Mouse (Mus musculus) small intestine, adult 2 months (tissue): ENCODE measurements around the gene Traf3ip2. TPM values are rescaled to one million over a fixed set of nuclear protein-coding genes. Genes with fewer than 3 reads are reported as not detected.
A peak's percentile ranks its signal among the peaks of the same experiment; 100 is the strongest.

Experiments
- H3K27ac ChIP-seq: fragments of 200-500 bp; 2 replicates; pipeline ENCODE4 v1.5.1; 2012; ENCODE audit warnings: low read depth, low read length, control low read depth, inconsistent platforms; ENCODE audit not compliant: insufficient read depth
- H3K27me3 ChIP-seq: fragments of 200-500 bp; 2 replicates; pipeline ENCODE4 v1.6.1; 2012; ENCODE audit warnings: mild to moderate bottlenecking, moderate library complexity, low read length, inconsistent platforms; ENCODE audit not compliant: control insufficient read depth, insufficient read depth
- H3K36me3 ChIP-seq: fragments of 200-500 bp; 2 replicates; pipeline ENCODE4 v1.6.1; 2012; ENCODE audit warnings: mild to moderate bottlenecking, low read length, control low read depth, inconsistent platforms; ENCODE audit not compliant: control insufficient read depth, insufficient read depth
- H3K4me1 ChIP-seq: fragments of 200-500 bp; 2 replicates; pipeline ENCODE4 v1.6.1; 2012; ENCODE audit warnings: low read length, inconsistent platforms, mixed read lengths; ENCODE audit not compliant: control insufficient read depth, insufficient read depth, insufficient read length
- H3K4me3 ChIP-seq: fragments of 200-500 bp; 2 replicates; pipeline ENCODE4 v1.5.1; 2012; ENCODE audit warnings: low read depth, mild to moderate bottlenecking, control low read depth, inconsistent platforms, low read length, moderate library complexity
- CTCF ChIP-seq: fragments of 200-500 bp; IDR thresholded peaks from 2 replicates; pipeline ENCODE4 v1.5.1; 2012; ENCODE audit warnings: low read depth, mild to moderate bottlenecking, control low read depth, inconsistent platforms, low read length, moderate library complexity, mixed read lengths; ENCODE audit not compliant: insufficient replicate concordance, insufficient read length; ENCODE audit errors: extremely low read depth
- POLR2A ChIP-seq: fragments of 200-500 bp; IDR thresholded peaks from 2 replicates; pipeline ENCODE4 v1.6.1; 2012; ENCODE audit warnings: low read depth, mild to moderate bottlenecking, control low read depth, inconsistent platforms, low read length, moderate library complexity
- WGBS: fragments of 180-500 bp; shearing (Covaris S2); methylation state at CpG from one replicate; pipeline ENCODE4 v1.1.7; 2018; 5-methylcytosine and 5-hydroxymethylcytosine counted together
- polyA plus RNA-seq: library from polyadenylated mRNA; depleted of rRNA; stranded (reverse); fragments of >200 nt; gene quantifications from 2 replicates; pipeline ENCODE4 v1.2.3, GENCODE M21; 2012

Gene Traf3ip2
- polyA plus RNA-seq, 1 experiment: 26.9 TPM

DNA sequence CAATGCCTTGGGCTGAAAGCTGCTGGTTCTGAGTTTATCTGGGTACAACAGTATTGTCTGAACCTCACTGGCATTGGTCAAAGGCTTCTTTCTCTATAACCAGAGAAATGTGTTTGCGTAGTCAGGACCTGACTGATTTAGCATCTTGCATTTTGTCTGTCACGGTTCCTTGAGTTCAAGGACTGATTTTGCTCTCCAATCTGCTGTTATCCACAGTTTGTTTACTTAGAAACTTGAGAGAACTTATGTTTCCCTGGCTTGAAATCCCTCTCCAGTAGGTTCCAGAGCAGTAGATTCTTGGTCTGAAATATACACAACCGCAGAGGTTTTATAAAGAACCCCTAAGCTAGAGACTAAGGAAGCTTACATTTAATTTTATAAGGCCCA lies 47.5 kb downstream of the Traf3ip2 start:
- WGBS: 22% methylated on average over 3 of the region's 3 CpGs
- TF ChIP-seq POLR2A (no peak), CTCF (no peak)
- Histone ChIP-seq H3K4me3 (no peak overlapping the region), H3K4me1 (peaks cover 19% of the 10 kb centered on the region; the same call in 1 of the 2 replicates), H3K27me3 (no peaks in the 10 kb centered on the region), H3K36me3 (peaks cover 12% of the 10 kb centered on the region), H3K27ac (peak overlapping the region; percentile 19; the same call in 1 of the 2 replicates)

DNA sequence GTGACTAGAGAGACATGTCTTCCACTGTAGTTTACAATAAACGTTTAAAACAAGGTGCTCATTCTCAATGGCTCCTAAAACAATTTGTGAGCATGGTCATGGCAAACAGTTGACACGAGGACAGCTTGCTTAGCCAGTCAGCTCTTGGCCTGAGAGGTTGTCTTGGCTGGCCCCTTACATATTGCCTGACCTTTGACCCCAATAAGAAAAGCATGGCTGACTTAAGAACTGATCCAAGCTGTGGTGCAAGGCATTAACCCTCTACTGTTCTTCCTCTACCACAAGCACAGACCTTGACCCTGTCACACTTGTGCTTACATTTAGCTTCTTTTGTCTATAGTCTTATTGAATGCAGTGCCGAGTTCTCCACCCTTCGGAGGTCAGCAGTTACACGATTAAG lies 48.0 kb downstream of the Traf3ip2 start:
- no peak for TF ChIP-seq CTCF
- TF ChIP-seq POLR2A: no peak
- Histone ChIP-seq H3K36me3 (peaks cover 11% of the 10 kb centered on the region), H3K27ac (no peak overlapping the region), H3K4me1 (peaks cover 19% of the 10 kb centered on the region; the same call in 1 of the 2 replicates), H3K4me3 (no peak overlapping the region), H3K27me3 (no peaks in the 10 kb centered on the region)
- WGBS: 34% methylated on average over 5 of the region's 5 CpGs

DNA sequence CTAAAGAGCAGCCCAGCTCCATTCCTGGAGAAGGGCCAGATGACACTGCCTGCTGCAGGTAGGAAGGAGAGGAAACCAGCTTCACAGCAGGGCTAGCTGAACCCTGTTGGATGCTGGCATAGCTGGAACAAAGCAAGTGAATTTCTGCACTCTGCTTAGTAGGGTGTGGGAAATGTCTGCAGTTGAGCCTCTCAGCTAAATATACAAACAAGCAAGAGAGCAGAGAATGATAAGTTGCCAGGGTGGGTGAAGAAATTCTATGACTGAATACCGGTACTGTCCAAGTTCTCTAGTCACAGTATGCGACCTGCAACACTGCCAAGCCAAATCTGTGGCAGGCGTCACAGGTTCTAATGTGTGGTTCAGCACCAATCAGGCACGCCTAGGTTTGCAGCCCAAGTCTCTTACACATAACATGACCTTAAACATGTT lies 52.4 kb downstream of the Traf3ip2 start:
- Histone ChIP-seq H3K4me3 (no peak overlapping the region), H3K36me3 (0 out of 2 replicates have a peak, but pooled peaks cover 3% of the 10 kb centered on the region), H3K27ac (no peak overlapping the region), H3K27me3 (no peaks in the 10 kb centered on the region), H3K4me1 (peaks cover 7% of the 10 kb centered on the region; the same call in 1 of the 2 replicates)
- 64% methylated on average over 4 of the region's 4 CpGs for WGBS
- TF ChIP-seq CTCF: no peak
- TF ChIP-seq POLR2A: no peak

GRCm38 (mm10) chr10:39666027-39666426 lies 53.3 kb downstream of the Traf3ip2 start:
- no peak for TF ChIP-seq CTCF
- TF ChIP-seq POLR2A: no peak
- H3K4me1 ChIP-seq: peaks cover 2% of the 10 kb centered on the region; the same call in 1 of the 2 replicates
- H3K36me3 ChIP-seq: 0 out of 2 replicates have a peak, but pooled peaks cover 3% of the 10 kb centered on the region
- no peaks in the 10 kb centered on the region for H3K27me3 ChIP-seq
- no peak overlapping the region for H3K27ac ChIP-seq
- H3K4me3 ChIP-seq: no peak overlapping the region
- 42% methylated on average over 3 of the region's 3 CpGs for WGBS

- 89% methylated on average over 1 of the region's 1 CpGs for WGBS
Measured at GRCm38 (mm10) chr10:39671451-39671850, 58.7 kb downstream of the Traf3ip2 start.

GRCm38 (mm10) chr10:39672547-39673051 lies 59.9 kb downstream of the Traf3ip2 start:
- Histone ChIP-seq H3K27ac (no peak overlapping the region), H3K27me3 (no peaks in the 10 kb centered on the region), H3K4me1 (no peaks in the 10 kb centered on the region), H3K4me3 (no peak overlapping the region), H3K36me3 (no peaks in the 10 kb centered on the region)
- 82% methylated on average over 4 of the region's 4 CpGs for WGBS
- TF ChIP-seq POLR2A (no peak), CTCF (no peak)

More at GRCm38 (mm10) chr10:39671451-39671850, 58.7 kb downstream of the Traf3ip2 start:
- Histone ChIP-seq H3K27ac (no peak overlapping the region), H3K4me1 (no peaks in the 10 kb centered on the region), H3K4me3 (no peak overlapping the region), H3K27me3 (no peaks in the 10 kb centered on the region), H3K36me3 (no peaks in the 10 kb centered on the region)
- TF ChIP-seq CTCF (no peak), POLR2A (no peak)

- 53% methylated on average over 3 of the region's 3 CpGs for WGBS
- Histone ChIP-seq H3K36me3 (no peaks in the 10 kb centered on the region), H3K4me1 (peaks cover 3% of the 10 kb centered on the region; the same call in 1 of the 2 replicates), H3K27me3 (no peaks in the 10 kb centered on the region), H3K4me3 (no peak overlapping the region), H3K27ac (no peak overlapping the region)
- TF ChIP-seq CTCF (no peak), POLR2A (no peak)
Measured at GRCm38 (mm10) chr10:39674106-39674505, 61.4 kb downstream of the Traf3ip2 start.

DNA sequence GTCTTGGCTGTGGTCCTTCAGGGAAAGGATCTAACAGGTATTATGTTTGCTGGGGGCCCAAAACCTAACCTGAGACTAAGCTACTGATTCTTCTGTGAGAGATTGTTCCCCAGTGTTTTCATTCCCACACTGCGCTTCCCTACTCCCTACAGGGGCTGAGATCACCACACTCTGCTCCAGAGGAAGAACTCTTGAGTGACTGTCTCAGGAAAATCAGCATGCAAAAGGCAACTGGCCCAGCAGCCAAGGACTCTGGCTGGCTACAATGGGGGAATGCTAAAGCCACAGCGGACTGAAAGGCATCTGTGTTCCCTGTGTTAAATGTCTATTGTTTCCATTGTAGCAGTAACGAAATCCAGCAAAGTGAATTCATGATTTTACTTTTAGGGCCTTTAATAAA lies 62.0 kb downstream of the Traf3ip2 start:
- TF ChIP-seq POLR2A: no peak
- TF ChIP-seq CTCF: no peak
- Histone ChIP-seq H3K4me1 (peaks cover 3% of the 10 kb centered on the region; the same call in 1 of the 2 replicates), H3K27ac (no peak overlapping the region), H3K36me3 (no peaks in the 10 kb centered on the region), H3K4me3 (no peak overlapping the region), H3K27me3 (no peaks in the 10 kb centered on the region)
- 91% methylated on average over 3 of the region's 3 CpGs for WGBS
